Mouse (Mus musculus) testis, adult 2 months (tissue): ENCODE data around the gene Hps4. TPM values are rescaled to one million over a fixed set of nuclear protein-coding genes. Genes with fewer than 3 reads are reported as not detected.

Experiments
- H3K27ac ChIP-seq: fragments of 200-500 bp; 2 replicates; pipeline ENCODE4 v1.5.1; 2012; ENCODE audit warnings: low read depth, low read length; ENCODE audit not compliant: control insufficient read depth, insufficient read depth
- H3K27me3 ChIP-seq: fragments of 200-500 bp; 2 replicates; pipeline ENCODE4 v1.6.1; 2012; ENCODE audit warnings: mild to moderate bottlenecking, low read length, moderate library complexity; ENCODE audit not compliant: control insufficient read depth, insufficient read depth
- H3K36me3 ChIP-seq: fragments of 200-500 bp; 2 replicates; pipeline ENCODE4 v1.6.1; 2012; ENCODE audit warnings: mild to moderate bottlenecking, low read length; ENCODE audit not compliant: control insufficient read depth, insufficient read depth
- H3K4me1 ChIP-seq: fragments of 200-500 bp; 2 replicates; pipeline ENCODE4 v1.6.1; 2012; ENCODE audit warnings: low read length; ENCODE audit not compliant: control insufficient read depth, insufficient read depth
- H3K4me3 ChIP-seq: fragments of 200-500 bp; 2 replicates; pipeline ENCODE4 v1.5.1; 2012; ENCODE audit warnings: low read depth, mild to moderate bottlenecking, low read length, moderate library complexity, mixed read lengths; ENCODE audit not compliant: control insufficient read depth
- CTCF ChIP-seq: fragments of 200-500 bp; IDR thresholded peaks from 2 replicates; pipeline ENCODE4 v1.5.1; 2012; ENCODE audit warnings: low read depth, mild to moderate bottlenecking, inconsistent platforms, low read length, moderate library complexity; ENCODE audit not compliant: control insufficient read depth, insufficient read depth, insufficient replicate concordance
- POLR2A ChIP-seq: fragments of 200-500 bp; IDR thresholded peaks from 2 replicates; pipeline ENCODE4 v1.6.1; 2012; ENCODE audit warnings: low read depth, mild to moderate bottlenecking, inconsistent platforms, low read length, moderate library complexity; ENCODE audit not compliant: control insufficient read depth
- polyA plus RNA-seq: library from polyadenylated mRNA; depleted of rRNA; stranded (reverse); fragments of >200 nt; gene quantifications from 2 replicates; pipeline ENCODE4 v1.2.3, GENCODE M21; 2012

Hps4 gene
- polyA plus RNA-seq, 1 experiment, result 64.6 TPM

GRCm38 (mm10) chr5:112337004-112337403 lies 5.9 kb upstream of the Hps4 start:
- no peaks in the 10 kb centered on the region for H3K27me3 ChIP-seq
- no peak overlapping the region for H3K27ac ChIP-seq
- peaks cover 3% of the 10 kb centered on the region for H3K36me3 ChIP-seq
- no peaks in the 10 kb centered on the region for H3K4me1 ChIP-seq
- TF ChIP-seq CTCF (no peak), POLR2A (no peak)
- no peak overlapping the region for H3K4me3 ChIP-seq

- no peak overlapping the region for H3K27ac ChIP-seq
- TF ChIP-seq CTCF (no peak), POLR2A (no peak)
- no peaks in the 10 kb centered on the region for H3K27me3 ChIP-seq
- no peak overlapping the region for H3K4me3 ChIP-seq
- H3K36me3 ChIP-seq, result no peaks in the 10 kb centered on the region; the same call in none of the 2 replicates
- peaks cover 9% of the 10 kb centered on the region for H3K4me1 ChIP-seq
Measured at GRCm38 (mm10) chr5:112339215-112339614, 3.7 kb upstream of the Hps4 start.

- no peaks in the 10 kb centered on the region for H3K27me3 ChIP-seq
- TF ChIP-seq POLR2A, result no peak
- TF ChIP-seq CTCF, result no peak
- no peaks in the 10 kb centered on the region; the same call in 1 of the 2 replicates for H3K36me3 ChIP-seq
- peaks cover 9% of the 10 kb centered on the region for H3K4me1 ChIP-seq
- H3K4me3 ChIP-seq, result peak overlapping the region; percentile 97
- H3K27ac ChIP-seq, result no peak overlapping the region; the same call in 1 of the 2 replicates
Measured at GRCm38 (mm10) chr5:112343205-112343595, 317 bp downstream of the Hps4 start.

GRCm38 (mm10) chr5:112344092-112344960 lies 1.4 kb downstream of the Hps4 start:
- H3K27me3 ChIP-seq, result no peaks in the 10 kb centered on the region
- H3K4me3 ChIP-seq, result no peak overlapping the region
- no peak for TF ChIP-seq CTCF
- no peak for TF ChIP-seq POLR2A
- H3K27ac ChIP-seq, result no peak overlapping the region
- no peaks in the 10 kb centered on the region for H3K36me3 ChIP-seq
- H3K4me1 ChIP-seq, result peaks cover 9% of the 10 kb centered on the region

GRCm38 (mm10) chr5:112346211-112346965 lies 3.5 kb downstream of the Hps4 start:
- H3K4me1 ChIP-seq, result peaks cover 9% of the 10 kb centered on the region
- no peak overlapping the region for H3K27ac ChIP-seq
- H3K27me3 ChIP-seq, result no peaks in the 10 kb centered on the region
- no peaks in the 10 kb centered on the region for H3K36me3 ChIP-seq
- no peak overlapping the region for H3K4me3 ChIP-seq
- TF ChIP-seq CTCF (no peak), POLR2A (no peak)

GRCm38 (mm10) chr5:112349169-112349568 lies 6.3 kb downstream of the Hps4 start:
- Histone ChIP-seq H3K4me1 (no peaks in the 10 kb centered on the region), H3K27ac (no peak overlapping the region), H3K36me3 (no peaks in the 10 kb centered on the region), H3K4me3 (no peak overlapping the region), H3K27me3 (no peaks in the 10 kb centered on the region)
- TF ChIP-seq POLR2A, result no peak
- no peak for TF ChIP-seq CTCF

GRCm38 (mm10) chr5:112355493-112355892 lies 12.6 kb downstream of the Hps4 start:
- TF ChIP-seq CTCF (no peak), POLR2A (no peak)
- H3K27ac ChIP-seq, result peak overlapping the region; percentile 29; the same call in 1 of the 2 replicates
- peaks cover 9% of the 10 kb centered on the region for H3K4me1 ChIP-seq
- no peaks in the 10 kb centered on the region for H3K36me3 ChIP-seq
- H3K4me3 ChIP-seq, result peak overlapping the region; percentile 82
- H3K27me3 ChIP-seq, result no peaks in the 10 kb centered on the region
